Mouse (Mus musculus) heart, adult 9 months (tissue): ENCODE results near the gene Fbxw19.
"Not testable (repeated sequence)": the region's sequence is repeated elsewhere in the genome, so short reads cannot be mapped to it uniquely, and the experiment has no call there.

ENCODE experiments used
- DNase-seq, 2 experiments: peaks; one replicate each; pipeline ENCODE4 v3.0.0; 2022; ENCODE audit warnings: low spot score in 2 of 2

Fbxw19 gene

DNA sequence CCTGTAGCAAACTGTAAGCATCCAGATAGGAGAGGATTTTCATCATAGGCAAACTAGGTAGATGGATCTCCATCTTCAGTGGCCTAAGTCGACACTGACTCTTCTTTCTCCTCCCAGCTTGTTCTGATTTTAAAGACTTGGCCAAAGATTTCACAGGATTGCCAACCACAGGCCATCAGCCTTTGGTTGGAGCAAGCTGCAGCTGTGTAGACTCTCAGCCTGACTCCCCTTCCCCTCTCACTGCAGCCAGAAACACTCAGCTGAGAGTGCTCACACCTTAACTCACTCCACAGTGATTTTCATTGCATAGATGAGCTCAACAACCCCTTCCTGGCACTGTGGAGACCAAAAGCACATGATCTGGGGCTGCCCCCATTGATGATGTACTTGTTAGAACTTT lies at the start of gene Fbxw19:
Gene Fbxw19 (minus strand): TSS at position 101 of the 400 bp plus-strand sequence.
- DNase-seq, result not testable (repeated sequence)

DNA sequence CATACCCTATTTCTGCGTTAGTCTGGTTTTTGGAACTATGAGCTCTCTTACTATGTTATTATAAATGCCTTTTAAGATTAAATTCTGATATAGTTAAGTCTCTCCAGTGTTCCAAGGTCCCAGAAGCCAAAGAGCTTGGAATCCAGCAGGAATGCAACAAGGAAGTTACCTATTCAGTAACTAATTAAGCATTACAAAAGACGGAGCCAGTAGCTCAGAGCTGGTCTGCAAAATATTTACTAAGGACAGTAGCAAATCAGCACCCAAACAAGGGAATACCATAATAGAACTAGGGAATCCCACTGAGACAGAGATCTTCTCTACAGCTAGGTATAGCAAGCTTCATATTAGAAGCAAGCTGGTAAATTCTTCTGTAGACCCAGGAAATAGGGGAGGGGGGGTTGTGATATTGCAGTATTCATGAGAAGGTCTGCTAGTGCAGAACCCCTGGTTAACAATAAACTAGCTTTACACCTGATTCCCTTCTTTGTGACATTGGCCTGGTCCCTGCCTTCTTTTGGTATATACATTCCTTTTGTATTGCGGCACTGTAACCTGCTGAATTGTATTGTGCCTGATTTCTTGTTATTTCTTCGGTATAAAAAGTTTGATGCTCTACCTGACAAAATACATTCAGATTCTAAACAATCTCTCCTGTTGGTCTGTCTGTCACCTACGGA lies 27.9 kb upstream of the Fbxw19 start:
- no peak for DNase-seq

DNA sequence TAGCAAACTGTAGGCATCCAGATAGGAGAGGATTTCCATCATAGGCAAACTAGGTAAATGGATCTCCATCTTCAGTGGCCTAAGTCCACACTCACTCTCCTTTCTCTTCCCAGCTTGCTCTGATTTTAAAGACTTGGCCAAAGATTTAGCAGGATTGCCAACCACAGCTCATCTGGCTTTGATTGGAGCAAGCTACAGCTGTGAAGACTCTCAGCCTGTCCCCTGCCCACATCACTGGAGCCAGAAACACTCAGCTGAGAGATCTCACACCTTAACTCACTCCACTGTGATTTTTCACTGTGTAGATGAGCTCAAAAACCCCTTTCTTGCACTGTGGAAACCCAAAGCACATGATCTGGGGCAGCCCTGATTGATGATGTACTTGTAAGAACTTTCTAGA lies 46.6 kb downstream of the Fbxw19 start, which contains the start of gene Fbxw16:
Gene Fbxw16 (minus strand): TSS at position 101 of the 400 bp plus-strand sequence.
- DNase-seq, result no peak

- DNase-seq, result no peak
These were observed 62.7 kb downstream of the Fbxw19 start for GRCm38 (mm10) chr9:109432956-109433355.
